ENCODE assay signal across 8 mouse cellular contexts in the genomic region with DNA sequence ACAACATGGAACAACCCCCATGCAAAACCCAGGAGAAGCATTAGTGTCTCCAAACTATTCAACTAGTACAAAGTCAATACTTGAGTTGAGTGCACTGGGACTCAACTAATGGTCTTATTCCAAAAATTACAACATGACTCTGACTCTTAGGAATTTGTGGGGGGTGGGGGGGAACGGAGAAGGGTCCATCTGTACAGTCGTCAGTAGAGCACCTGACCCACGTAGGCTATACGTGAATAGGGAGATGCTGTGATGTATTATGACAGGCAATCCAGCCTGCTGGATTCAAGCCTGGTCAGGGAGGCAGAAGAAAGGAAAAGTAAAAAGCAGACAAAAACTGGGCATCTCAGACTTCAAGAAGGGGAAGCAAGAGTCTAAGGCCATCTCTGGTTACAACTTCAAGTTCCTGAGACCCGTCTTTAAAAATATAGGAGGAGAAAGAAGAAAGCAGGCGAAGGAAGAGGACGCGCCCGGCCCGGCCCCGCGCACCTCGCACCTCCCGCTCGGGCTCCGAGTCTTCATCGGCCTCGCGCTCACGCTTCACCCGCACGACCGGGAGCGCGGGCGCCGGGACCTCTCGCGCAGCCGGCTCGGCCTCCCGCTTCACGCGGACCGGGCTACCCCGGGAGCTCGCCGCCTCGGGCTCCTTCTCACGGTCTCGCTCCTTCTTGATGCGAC. TPM values are rescaled to one million over a fixed set of nuclear protein-coding genes. Genes with fewer than 3 reads are reported as not detected.
DNase-seq lines count a peak whose midpoint lies in the region; ATAC-seq and TF ChIP-seq lines count a peak whose summit lies in the region.

No protein-coding gene starts in this region.

- no peaks in the 10 kb centered on the region for H3K27me3 ChIP-seq in heart, embryonic 11.5 days (ENCODE audit: control insufficient read depth, insufficient read depth, low read length)
- no peaks in the 10 kb centered on the region for H3K27me3 ChIP-seq in G1E (ENCODE audit: insufficient read depth, low read length)
- no peaks in the 10 kb centered on the region for H3K27me3 ChIP-seq in heart, embryonic 16.5 days (ENCODE audit: control insufficient read depth, insufficient read depth, low read length)
- no peaks in the 10 kb centered on the region for H3K27me3 ChIP-seq in midbrain, embryonic 10.5 days (ENCODE audit: low read depth, poor library complexity, severe bottlenecking)

- under 1% methylated on average over 42 of the region's 42 CpGs for WGBS in heart, embryonic 11.5 days (ENCODE audit: insufficient replicate concordance)
- under 1% methylated on average over 35 of the region's 42 CpGs for WGBS in heart, embryonic 16.5 days
- WGBS in midbrain, embryonic 10.5 days: under 1% methylated on average over 42 of the region's 42 CpGs

- peak; percentile 9; the same call in 1 of the 2 replicates for ATAC-seq in heart, embryonic 11.5 days (replicated peaks; ENCODE audit: insufficient number of reproducible peaks, low FRiP score, low TSS enrichment)
- no peak for ATAC-seq in G1E (ENCODE audit: extremely low read depth, insufficient number of reproducible peaks, low FRiP score, poor library complexity, severe bottlenecking)
- peak; percentile 10; the same call in 1 of the 2 replicates for ATAC-seq in heart, embryonic 16.5 days (replicated peaks; ENCODE audit: extremely low read depth, insufficient read depth, low FRiP score)

- peak overlapping the region; percentile 76 for H3K4me3 ChIP-seq in heart, embryonic 11.5 days (ENCODE audit: low read depth, low read length)
- peak overlapping the region; percentile 90 for H3K4me3 ChIP-seq in G1E (ENCODE audit: low read depth, low read length)
- peak overlapping the region; percentile 94 for H3K4me3 ChIP-seq in heart, embryonic 16.5 days (ENCODE audit: low read length)
- H3K4me3 ChIP-seq in midbrain, embryonic 10.5 days: peak overlapping the region; percentile 87

- H3K36me3 ChIP-seq in heart, embryonic 11.5 days (ENCODE audit: control insufficient read depth, insufficient read depth, low read length): peaks cover 4% of the 10 kb centered on the region
- H3K36me3 ChIP-seq in G1E (replicated peaks): peaks cover 52% of the 10 kb centered on the region
- peaks cover 5% of the 10 kb centered on the region; the same call in 1 of the 2 replicates for H3K36me3 ChIP-seq in heart, embryonic 16.5 days (ENCODE audit: control insufficient read depth, insufficient read depth)
- peaks cover 37% of the 10 kb centered on the region for H3K36me3 ChIP-seq in midbrain, embryonic 10.5 days

- H3K9me3 ChIP-seq in heart, embryonic 11.5 days (replicated peaks; ENCODE audit: control insufficient read depth, low read length): no peaks in the 10 kb centered on the region
- no peaks in the 10 kb centered on the region for H3K9me3 ChIP-seq in G1E (replicated peaks)
- no peaks in the 10 kb centered on the region for H3K9me3 ChIP-seq in heart, embryonic 16.5 days (replicated peaks; ENCODE audit: control insufficient read depth, low read length)
- no peaks in the 10 kb centered on the region for H3K9me3 ChIP-seq in midbrain, embryonic 10.5 days (replicated peaks)

- peaks cover 19% of the 10 kb centered on the region for H3K4me1 ChIP-seq in heart, embryonic 11.5 days (ENCODE audit: control insufficient read depth, insufficient read depth, low read length)
- H3K4me1 ChIP-seq in G1E (ENCODE audit: insufficient read depth, low read depth, low read length): peaks cover 67% of the 10 kb centered on the region
- H3K4me1 ChIP-seq in heart, embryonic 16.5 days (ENCODE audit: control insufficient read depth, insufficient read depth, low read length): peaks cover 27% of the 10 kb centered on the region
- H3K4me1 ChIP-seq in midbrain, embryonic 10.5 days: peaks cover 46% of the 10 kb centered on the region

- DNase-seq in heart, adult 8-10 months (ENCODE audit: low spot score): no peak
- no peak for DNase-seq in G1E (ENCODE audit: low spot score)
- DNase-seq in midbrain, embryonic 10.5 days (ENCODE audit: low spot score): no peak
- no peak for DNase-seq in natural killer cell, adult 2 months (ENCODE audit: low spot score in 2 of 2)
- no peak for DNase-seq in urinary bladder, adult 18-20 months (ENCODE audit: low spot score in 2 of 2)
- no peak for DNase-seq in kidney, adult 9 months

- peak overlapping the region; percentile 88 for H3K9ac ChIP-seq in heart, embryonic 11.5 days (ENCODE audit: low read depth, low read length)
- peak overlapping the region; percentile 94 for H3K9ac ChIP-seq in heart, embryonic 16.5 days (ENCODE audit: low read length)

- peak overlapping the region; percentile 70 for H3K4me2 ChIP-seq in heart, embryonic 11.5 days
- H3K4me2 ChIP-seq in heart, embryonic 16.5 days (ENCODE audit: low read depth, low read length): peak overlapping the region; percentile 93

- H3K27ac ChIP-seq in heart, embryonic 11.5 days (ENCODE audit: low read depth, low read length): peak overlapping the region; percentile 31
- H3K27ac ChIP-seq in heart, embryonic 16.5 days (ENCODE audit: low read length): peak overlapping the region; percentile 75
- peak overlapping the region; percentile 93 for H3K27ac ChIP-seq in midbrain, embryonic 10.5 days (replicated peaks)

- no peak for TF ChIP-seq CTCF in G1E (IDR thresholded peaks at IDR 0.05; ENCODE audit: low read depth, low read length)

RNA-seq across cellular contexts. Expression of gene Usp39, which starts 0.4 kb away (rescaled TPM):
- 51.4 and 54.5 TPM in 2 replicates for polyA plus RNA-seq in heart, embryonic 11.5 days (2014; fragmentation: Nextera tagmentation; extraction: Ambion mirVana)
- 10 to 100 TPM; 14.4 to 20.0 (median 15.2) TPM for total RNA-seq in heart, adult 8-10 months (2022)
- total RNA-seq in G1E (2014; fragmentation: Nextera tagmentation) (99.6 and 100 TPM in 2 replicates), G1E (2017) (116 and 119 TPM in 2 replicates)
- polyA plus RNA-seq in G1E (2012): 26.3 and 29.7 TPM in 2 replicates
- 26.3 and 27.3 TPM in 2 replicates for polyA plus RNA-seq in heart, embryonic 16.5 days (2015; fragmentation: Nextera tagmentation; extraction: Ambion mirVana)
- 80.1 and 89.3 TPM in 2 replicates for polyA plus RNA-seq in midbrain, embryonic 10.5 days (2016; fragmentation: Nextera tagmentation; extraction: Ambion mirVana)

RNA-seq across cellular contexts. Expression of gene 0610030E20Rik, which starts 2.6 kb away (rescaled TPM):
- polyA plus RNA-seq in heart, embryonic 11.5 days (2014; fragmentation: Nextera tagmentation; extraction: Ambion mirVana): 12.9 and 17.4 TPM in 2 replicates
- 10 to 100 TPM in 1 of 4 experiments, 1 to 10 TPM in 3; 7.6 to 10.4 (median 8.0) TPM for total RNA-seq in heart, adult 8-10 months (2022)
- total RNA-seq in G1E (2014; fragmentation: Nextera tagmentation): 71.0 and 74.9 TPM in 2 replicates
- total RNA-seq in G1E (2017): 26.4 and 29.7 TPM in 2 replicates
- polyA plus RNA-seq in G1E (2012): 33.9 and 34.7 TPM in 2 replicates
- polyA plus RNA-seq in heart, embryonic 16.5 days (2015; fragmentation: Nextera tagmentation; extraction: Ambion mirVana): 16.0 TPM in 2 replicates
- polyA plus RNA-seq in midbrain, embryonic 10.5 days (2016; fragmentation: Nextera tagmentation; extraction: Ambion mirVana): 28.9 and 29.6 TPM in 2 replicates

RNA-seq across cellular contexts. Expression of gene Tmem150a, which starts 10.7 kb away (rescaled TPM):
- polyA plus RNA-seq in heart, embryonic 11.5 days (2014; fragmentation: Nextera tagmentation; extraction: Ambion mirVana): 14.8 and 15.1 TPM in 2 replicates
- total RNA-seq in heart, adult 8-10 months (2022): 10 to 100 TPM; 20.4 to 24.3 (median 22.2) TPM
- total RNA-seq in G1E (2014; fragmentation: Nextera tagmentation) (5.5 and 6.0 TPM in 2 replicates), G1E (2017) (0.55 and 1.2 TPM in 2 replicates)
- 5.1 and 5.6 TPM in 2 replicates for polyA plus RNA-seq in G1E (2012)
- 12.9 and 13.8 TPM in 2 replicates for polyA plus RNA-seq in heart, embryonic 16.5 days (2015; fragmentation: Nextera tagmentation; extraction: Ambion mirVana)
- 5.6 and 6.7 TPM in 2 replicates for polyA plus RNA-seq in midbrain, embryonic 10.5 days (2016; fragmentation: Nextera tagmentation; extraction: Ambion mirVana)

RNA-seq across cellular contexts. Expression of gene Rnf181, which starts 22.2 kb away (rescaled TPM):
- polyA plus RNA-seq in heart, embryonic 11.5 days (2014; fragmentation: Nextera tagmentation; extraction: Ambion mirVana): 95.4 and 107 TPM in 2 replicates
- total RNA-seq in heart, adult 8-10 months (2022): 10 to 100 TPM; 39.5 to 49.6 (median 41.5) TPM
- total RNA-seq in G1E (2014; fragmentation: Nextera tagmentation): 238 and 244 TPM in 2 replicates
- total RNA-seq in G1E (2017): 153 and 179 TPM in 2 replicates
- polyA plus RNA-seq in G1E (2012): 120 and 165 TPM in 2 replicates
- polyA plus RNA-seq in heart, embryonic 16.5 days (2015; fragmentation: Nextera tagmentation; extraction: Ambion mirVana): 92.2 and 93.6 TPM in 2 replicates
- polyA plus RNA-seq in midbrain, embryonic 10.5 days (2016; fragmentation: Nextera tagmentation; extraction: Ambion mirVana): 106 and 111 TPM in 2 replicates

RNA-seq across cellular contexts. Expression of gene Vamp5, which starts 35.7 kb away (rescaled TPM):
- polyA plus RNA-seq in heart, embryonic 11.5 days (2014; fragmentation: Nextera tagmentation; extraction: Ambion mirVana): 55.3 and 59.2 TPM in 2 replicates
- 10 to 100 TPM; 58.0 to 68.1 (median 61.2) TPM for total RNA-seq in heart, adult 8-10 months (2022)
- total RNA-seq in G1E (2014; fragmentation: Nextera tagmentation) (187 and 244 TPM in 2 replicates), G1E (2017) (163 and 182 TPM in 2 replicates)
- 133 and 183 TPM in 2 replicates for polyA plus RNA-seq in G1E (2012)
- polyA plus RNA-seq in heart, embryonic 16.5 days (2015; fragmentation: Nextera tagmentation; extraction: Ambion mirVana): 40.1 and 46.0 TPM in 2 replicates
- polyA plus RNA-seq in midbrain, embryonic 10.5 days (2016; fragmentation: Nextera tagmentation; extraction: Ambion mirVana): 12.0 and 12.9 TPM in 2 replicates

Comparison
In these comparisons a context has a peak if more than half of its experiments do, and no peak if none do; other contexts are left out.
1. H3K27ac ChIP-seq: peak in every context shown above with its lines; median percentile 93 in midbrain, embryonic 10.5 days; 75 in heart, embryonic 16.5 days; 31 in heart, embryonic 11.5 days.